Mouse (Mus musculus): ENCODE data around the gene Zfp607b.
A peak's percentile ranks its signal among the peaks of the same experiment; 100 is the strongest.

Zfp607b gene

GRCm38 (mm10) chr7:27685220-27685619, 3.9 kb upstream of the Zfp607b start:
- DNase-seq (ENCODE audit: low spot score), result no peak

GRCm38 (mm10) chr7:27685681-27686080, 3.5 kb upstream of the Zfp607b start:
- DNase-seq (ENCODE audit: low spot score), result no peak

- no peak for DNase-seq (ENCODE audit: low spot score)
Observed at GRCm38 (mm10) chr7:27687043-27687442, 2.1 kb upstream of the Zfp607b start.

- DNase-seq (ENCODE audit: low spot score), result no peak
Observed at GRCm38 (mm10) chr7:27687836-27688235, 1.3 kb upstream of the Zfp607b start.

GRCm38 (mm10) chr7:27688246-27688788, 823 bp upstream of the Zfp607b start:
- no peak for DNase-seq (ENCODE audit: low spot score)

- peak; percentile 46 for DNase-seq (ENCODE audit: low spot score)
Observed at GRCm38 (mm10) chr7:27691076-27691475, 1.9 kb downstream of the Zfp607b start.

- DNase-seq (ENCODE audit: low spot score), result no peak
Observed at GRCm38 (mm10) chr7:27696711-27697110, 7.6 kb downstream of the Zfp607b start.

GRCm38 (mm10) chr7:27710402-27710801, 21.3 kb downstream of the Zfp607b start:
- DNase-seq (ENCODE audit: low spot score), result no peak

GRCm38 (mm10) chr7:27721951-27722350, 32.8 kb downstream of the Zfp607b start:
- no peak for DNase-seq (ENCODE audit: low spot score)

- peak; percentile 48 for DNase-seq (ENCODE audit: low spot score)
Observed at GRCm38 (mm10) chr7:27725566-27726538, 36.7 kb downstream of the Zfp607b start.

GRCm38 (mm10) chr7:27727471-27727870, 38.3 kb downstream of the Zfp607b start:
- DNase-seq (ENCODE audit: low spot score), result no peak

GRCm38 (mm10) chr7:27731281-27731883, 42.2 kb downstream of the Zfp607b start, which contains the start of gene Zfp60:
Gene Zfp60 (plus strand): TSS chr7:27731389.
- peak; percentile 85 for DNase-seq (ENCODE audit: low spot score)

GRCm38 (mm10) chr7:27731946-27732345, 42.8 kb downstream of the Zfp607b start:
- peak; percentile 49 for DNase-seq (ENCODE audit: low spot score)

- DNase-seq (ENCODE audit: low spot score), result no peak
Observed at GRCm38 (mm10) chr7:27732508-27732907, 43.4 kb downstream of the Zfp607b start.

GRCm38 (mm10) chr7:27735457-27735856, 46.3 kb downstream of the Zfp607b start:
- DNase-seq (ENCODE audit: low spot score), result no peak

Data from T-cell, adult 2 months (primary cell).